Mouse (Mus musculus) hindbrain, embryonic 15.5 days (tissue): ENCODE data around the gene Gm12695. TPM values are rescaled to one million over a fixed set of nuclear protein-coding genes. Genes with fewer than 3 reads are reported as not detected.
A peak's percentile ranks its signal among the peaks of the same experiment; 100 is the strongest.

ENCODE experiments used
- ATAC-seq: fragments of 200-750 bp; cut with Nextera tagmentation; 2 replicates; pipeline ENCODE4 v1.8.0; 2017; ENCODE audit warnings: low read depth, moderate number of reproducible peaks, moderate TSS enrichment; ENCODE audit not compliant: low FRiP score
- H3K27ac ChIP-seq: fragments of 300-500 bp; sonication (generic); replicated peaks from 2 replicates; pipeline ENCODE4 v1.5.1; 2015; ENCODE audit warnings: mild to moderate bottlenecking, inconsistent platforms
- H3K27me3 ChIP-seq: fragments of 300-500 bp; sonication (generic); 2 replicates; pipeline ENCODE4 v1.6.1; 2015; ENCODE audit warnings: control low read depth, inconsistent platforms
- H3K36me3 ChIP-seq: fragments of 300-500 bp; sonication (generic); 2 replicates; pipeline ENCODE4 v1.6.1; 2015; ENCODE audit warnings: control low read depth, inconsistent platforms
- H3K4me1 ChIP-seq: fragments of 300-500 bp; sonication (generic); replicated peaks from 2 replicates; pipeline ENCODE4 v1.6.1; 2015; ENCODE audit warnings: control low read depth, inconsistent platforms
- H3K4me2 ChIP-seq: fragments of 300-500 bp; sonication (generic); 2 replicates; pipeline ENCODE4 v1.6.1; 2015; ENCODE audit warnings: moderate library complexity, mild to moderate bottlenecking, inconsistent platforms
- H3K4me3 ChIP-seq: fragments of 300-500 bp; sonication (generic); 2 replicates; pipeline ENCODE4 v1.5.1; 2015; ENCODE audit warnings: mild to moderate bottlenecking, inconsistent platforms
- H3K9ac ChIP-seq: fragments of 300-500 bp; sonication (generic); 2 replicates; pipeline ENCODE4 v1.6.1; 2015; ENCODE audit warnings: inconsistent platforms
- H3K9me3 ChIP-seq: fragments of 300-500 bp; sonication (generic); 2 replicates; pipeline ENCODE4 v1.6.1; 2016; ENCODE audit warnings: control low read depth, inconsistent platforms
- WGBS: fragments of 180-500 bp; shearing (Covaris S2); methylation state at CpG from one replicate; pipeline ENCODE4 v1.1.7; 2015; 5-methylcytosine and 5-hydroxymethylcytosine counted together
- polyA plus RNA-seq: library from polyadenylated mRNA; unstranded; fragments of >200 nt; fragmentation: Nextera tagmentation; extraction: Ambion mirVana; gene quantifications from 2 replicates; pipeline ENCODE4 v1.2.1, GENCODE M21; 2015

Gene Gm12695
- polyA plus RNA-seq = not detected in 2 replicates

GRCm38 (mm10) chr4:96785086-96785485 lies at the start of gene Gm12695:
Gm12695 (minus strand) TSS chr4:96785186.
- H3K27ac ChIP-seq = no peak within 1 kb of the TSS
- no peaks in the 10 kb centered on the region for H3K27me3 ChIP-seq
- no peaks in the 10 kb centered on the region for H3K9me3 ChIP-seq
- 95% methylated on average over 3 of the region's 3 CpGs for WGBS
- no peak within 1 kb of the TSS for H3K4me3 ChIP-seq
- no peaks in the 10 kb centered on the region for H3K4me1 ChIP-seq
- no peaks in the 10 kb centered on the region for H3K36me3 ChIP-seq
- H3K9ac ChIP-seq = no peak within 1 kb of the TSS
- no peak within 1 kb of the TSS for H3K4me2 ChIP-seq
- ATAC-seq = no peak

- H3K9me3 ChIP-seq = no peaks in the 10 kb centered on the region
- 89% methylated on average over 4 of the region's 4 CpGs for WGBS
- H3K27me3 ChIP-seq = no peaks in the 10 kb centered on the region
- H3K27ac ChIP-seq = no peak overlapping the region
- no peak overlapping the region for H3K4me2 ChIP-seq
- H3K4me3 ChIP-seq = no peak overlapping the region
- H3K36me3 ChIP-seq = no peaks in the 10 kb centered on the region
- no peak for ATAC-seq
- no peak overlapping the region for H3K9ac ChIP-seq
- no peaks in the 10 kb centered on the region for H3K4me1 ChIP-seq
Observed at GRCm38 (mm10) chr4:96825540-96826045, 40.6 kb upstream of the Gm12695 start.

GRCm38 (mm10) chr4:96806824-96807808 lies 22.1 kb upstream of the Gm12695 start:
- no peaks in the 10 kb centered on the region for H3K9me3 ChIP-seq
- ATAC-seq = no peak
- H3K27me3 ChIP-seq = no peaks in the 10 kb centered on the region
- no peak overlapping the region for H3K4me2 ChIP-seq
- H3K4me1 ChIP-seq = no peaks in the 10 kb centered on the region
- H3K9ac ChIP-seq = no peak overlapping the region
- no peak overlapping the region for H3K4me3 ChIP-seq
- no peak overlapping the region for H3K27ac ChIP-seq
- no peaks in the 10 kb centered on the region for H3K36me3 ChIP-seq
- 79% methylated on average over 6 of the region's 6 CpGs for WGBS

GRCm38 (mm10) chr4:96799380-96800157 lies 14.6 kb upstream of the Gm12695 start:
- no peaks in the 10 kb centered on the region for H3K36me3 ChIP-seq
- H3K9ac ChIP-seq = no peak overlapping the region
- H3K9me3 ChIP-seq = no peaks in the 10 kb centered on the region
- no peak for ATAC-seq
- WGBS = 39% methylated on average over 7 of the region's 7 CpGs
- H3K4me2 ChIP-seq = no peak overlapping the region
- H3K27ac ChIP-seq = 0 out of 2 replicates have a peak overlapping the region, but pooled peaks have one; percentile 45
- no peaks in the 10 kb centered on the region for H3K4me1 ChIP-seq
- no peaks in the 10 kb centered on the region for H3K27me3 ChIP-seq
- H3K4me3 ChIP-seq = no peak overlapping the region

- Histone ChIP-seq H3K4me1 (no peaks in the 10 kb centered on the region), H3K36me3 (no peaks in the 10 kb centered on the region), H3K9ac (no peak overlapping the region), H3K4me3 (no peak overlapping the region), H3K27me3 (no peaks in the 10 kb centered on the region), H3K4me2 (no peak overlapping the region), H3K27ac (no peak overlapping the region), H3K9me3 (no peaks in the 10 kb centered on the region)
- 26% methylated on average over 1 of the region's 1 CpGs for WGBS
- ATAC-seq = peak; percentile 84
Observed at GRCm38 (mm10) chr4:96797583-96797982, 12.6 kb upstream of the Gm12695 start.

- H3K4me2 ChIP-seq = no peak overlapping the region
- ATAC-seq = no peak
Observed at GRCm38 (mm10) chr4:96791301-96791700, 6.3 kb upstream of the Gm12695 start.

GRCm38 (mm10) chr4:96789905-96790304 lies 4.9 kb upstream of the Gm12695 start:
- Histone ChIP-seq H3K9me3 (no peaks in the 10 kb centered on the region), H3K4me2 (no peak overlapping the region), H3K4me1 (no peaks in the 10 kb centered on the region), H3K4me3 (no peak overlapping the region), H3K27ac (no peak overlapping the region), H3K27me3 (no peaks in the 10 kb centered on the region), H3K9ac (no peak overlapping the region), H3K36me3 (no peaks in the 10 kb centered on the region)
- 53% methylated on average over 3 of the region's 3 CpGs for WGBS
- no peak for ATAC-seq

More at GRCm38 (mm10) chr4:96791301-96791700, 6.3 kb upstream of the Gm12695 start:
- Histone ChIP-seq H3K4me3 (no peak overlapping the region), H3K27ac (no peak overlapping the region), H3K9ac (no peak overlapping the region), H3K4me1 (no peaks in the 10 kb centered on the region), H3K36me3 (no peaks in the 10 kb centered on the region), H3K27me3 (no peaks in the 10 kb centered on the region), H3K9me3 (no peaks in the 10 kb centered on the region)

GRCm38 (mm10) chr4:96786610-96787009 lies 1.6 kb upstream of the Gm12695 start:
- 25% methylated on average over 7 of the region's 7 CpGs for WGBS
- H3K9me3 ChIP-seq = no peaks in the 10 kb centered on the region
- H3K4me2 ChIP-seq = no peak overlapping the region
- H3K4me3 ChIP-seq = no peak overlapping the region
- H3K9ac ChIP-seq = no peak overlapping the region
- no peaks in the 10 kb centered on the region for H3K27me3 ChIP-seq
- H3K27ac ChIP-seq = no peak overlapping the region
- no peaks in the 10 kb centered on the region for H3K36me3 ChIP-seq
- no peak for ATAC-seq
- H3K4me1 ChIP-seq = no peaks in the 10 kb centered on the region

GRCm38 (mm10) chr4:96772966-96773566 lies 11.9 kb downstream of the Gm12695 start:
- Histone ChIP-seq H3K27ac (no peak overlapping the region), H3K4me1 (no peaks in the 10 kb centered on the region), H3K4me3 (no peak overlapping the region), H3K36me3 (no peaks in the 10 kb centered on the region), H3K27me3 (no peaks in the 10 kb centered on the region), H3K4me2 (no peak overlapping the region), H3K9me3 (no peaks in the 10 kb centered on the region), H3K9ac (no peak overlapping the region)
- WGBS = 69% methylated on average over 3 of the region's 3 CpGs
- no peak for ATAC-seq

GRCm38 (mm10) chr4:96766396-96766998 lies 18.5 kb downstream of the Gm12695 start:
- H3K27ac ChIP-seq = no peak overlapping the region
- no peak overlapping the region for H3K4me3 ChIP-seq
- no peak overlapping the region for H3K9ac ChIP-seq
- no peak overlapping the region for H3K4me2 ChIP-seq
- ATAC-seq = peak; percentile 63; the same call in 1 of the 2 replicates
- no peaks in the 10 kb centered on the region for H3K27me3 ChIP-seq
- WGBS = 52% methylated on average over 2 of the region's 2 CpGs
- H3K36me3 ChIP-seq = no peaks in the 10 kb centered on the region
- H3K4me1 ChIP-seq = no peaks in the 10 kb centered on the region
- H3K9me3 ChIP-seq = no peaks in the 10 kb centered on the region

- ATAC-seq = no peak
- Histone ChIP-seq H3K36me3 (no peaks in the 10 kb centered on the region), H3K4me2 (no peak overlapping the region), H3K27me3 (no peaks in the 10 kb centered on the region), H3K27ac (no peak overlapping the region), H3K9ac (no peak overlapping the region), H3K9me3 (no peaks in the 10 kb centered on the region), H3K4me1 (no peaks in the 10 kb centered on the region), H3K4me3 (no peak overlapping the region)
- WGBS = 75% methylated on average over 1 of the region's 1 CpGs
Observed at GRCm38 (mm10) chr4:96751953-96752352, 33.0 kb downstream of the Gm12695 start.
